Mouse (Mus musculus): ENCODE data around the gene Atp13a3. TPM values are rescaled to one million over a fixed set of nuclear protein-coding genes. Genes with fewer than 3 reads are reported as not detected.

Gene Atp13a3
- polyA plus RNA-seq, 2 experiments = 8.7 to 14.8 TPM

DNA sequence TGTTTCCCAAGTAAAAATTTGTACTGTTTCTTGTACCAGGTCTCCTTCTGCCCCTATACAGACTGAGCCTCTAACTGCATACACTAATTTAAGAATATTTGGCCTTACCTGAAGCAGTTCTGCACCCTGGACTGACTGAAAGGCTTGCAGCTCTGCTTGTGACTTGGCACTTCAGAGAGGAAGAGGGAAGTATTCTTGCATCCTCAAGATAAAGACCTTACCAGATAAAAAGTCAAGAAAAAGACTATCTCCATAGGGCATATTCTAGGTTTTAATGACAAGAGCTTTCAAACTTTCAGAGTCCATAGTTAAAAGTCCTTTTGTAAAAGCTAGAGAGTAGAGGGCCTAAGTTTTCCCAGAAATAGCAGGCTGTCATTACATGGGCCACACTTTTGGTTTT is 95.1 kb downstream of the Atp13a3 start, which contains the start of gene Gp5:
Gene Gp5 (minus strand): TSS at position 133 of the 400 bp plus-strand sequence.
- peak; percentile 72; the same call in 1 of the 2 replicates for ATAC-seq (ENCODE audit: insufficient read depth)

DNA sequence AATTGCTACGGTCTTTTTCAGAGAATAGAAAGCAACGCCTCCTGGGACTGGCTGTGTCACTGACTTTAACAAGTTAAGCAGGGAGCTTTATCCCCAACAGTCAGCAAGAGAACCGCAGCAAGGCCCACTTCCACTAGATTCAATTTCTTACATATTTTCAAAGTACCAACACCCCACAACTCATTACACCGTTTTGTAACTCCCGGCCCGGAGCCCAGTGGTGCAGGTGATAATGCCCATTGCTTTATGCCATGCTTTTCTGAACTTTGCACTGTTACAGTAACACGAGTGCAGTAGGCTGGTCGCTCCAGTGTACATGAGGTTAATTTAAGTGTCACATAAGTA is 95.6 kb downstream of the Atp13a3 start:
- Histone ChIP-seq H3K4me1 (replicated peaks; ENCODE audit: control insufficient read depth in 2 of 2, insufficient read depth in 2 of 2, low read length in 1 of 2) (peaks cover 8 to 18% of the 10 kb centered on the region in 2 experiments), H3K9ac (replicated peaks) (no peak overlapping the region), H3K4me3 (ENCODE audit: insufficient read depth in 1 of 2, low read depth in 2 of 2, low read length in 2 of 2) (0 out of 4 replicates have a peak overlapping the region, but pooled peaks of 1 of the 2 experiments have one; percentile 3), H3K27ac (no peak overlapping the region), H3K36me3 (replicated peaks; ENCODE audit: control insufficient read depth, insufficient read depth, low read depth) (peaks cover 3% of the 10 kb centered on the region; the same call in 1 of the 2 replicates), H3K27me3 (ENCODE audit: control insufficient read depth, insufficient read depth, low read length) (peaks cover 28% of the 10 kb centered on the region), H3K9me3 (ENCODE audit: control insufficient read depth, low read length) (no peaks in the 10 kb centered on the region), H3K4me2 (ENCODE audit: low read depth) (peak overlapping the region; percentile 67)
- DNase-seq (ENCODE audit: low read depth in 3 of 3, low spot score in 3 of 3) (no peak), ATAC-seq (ENCODE audit: insufficient read depth) (no peak)
- no peak for TF ChIP-seq EP300 (IDR thresholded peaks at IDR 0.05; ENCODE audit: low read depth)
- TF ChIP-seq CTCF (IDR thresholded peaks at IDR 0.05; ENCODE audit: low read depth) = no peak
- 17% methylated on average over 8 of the region's 8 CpGs for WGBS (ENCODE audit: insufficient replicate concordance)

More for the DNA sequence above, 95.1 kb downstream of the Atp13a3 start, which contains the start of gene Gp5:
- Histone ChIP-seq H3K4me3 (ENCODE audit: insufficient read depth in 1 of 2, low read depth in 2 of 2, low read length in 2 of 2) (peak within 1 kb of the TSS; percentile 12 to 60), H3K36me3 (replicated peaks; ENCODE audit: control insufficient read depth, insufficient read depth, low read depth) (peaks cover 5% of the 10 kb centered on the region; the same call in 1 of the 2 replicates), H3K27ac (no peak within 1 kb of the TSS), H3K9me3 (ENCODE audit: control insufficient read depth, low read length) (no peaks in the 10 kb centered on the region), H3K4me2 (ENCODE audit: low read depth) (peak within 1 kb of the TSS; percentile 67), H3K27me3 (ENCODE audit: control insufficient read depth, insufficient read depth, low read length) (peaks cover 28% of the 10 kb centered on the region), H3K4me1 (replicated peaks; ENCODE audit: control insufficient read depth in 2 of 2, insufficient read depth in 2 of 2, low read length in 1 of 2) (peaks cover 8 to 18% of the 10 kb centered on the region in 2 experiments), H3K9ac (replicated peaks) (no peak within 1 kb of the TSS)
- TF ChIP-seq EP300 (IDR thresholded peaks at IDR 0.05; ENCODE audit: low read depth) = peak; percentile 67
- TF ChIP-seq CTCF (IDR thresholded peaks at IDR 0.05; ENCODE audit: low read depth) = no peak
- DNase-seq (ENCODE audit: low read depth in 3 of 3, low spot score in 3 of 3) = peak in 2 of 3 experiments; percentile 14 to 23

DNA sequence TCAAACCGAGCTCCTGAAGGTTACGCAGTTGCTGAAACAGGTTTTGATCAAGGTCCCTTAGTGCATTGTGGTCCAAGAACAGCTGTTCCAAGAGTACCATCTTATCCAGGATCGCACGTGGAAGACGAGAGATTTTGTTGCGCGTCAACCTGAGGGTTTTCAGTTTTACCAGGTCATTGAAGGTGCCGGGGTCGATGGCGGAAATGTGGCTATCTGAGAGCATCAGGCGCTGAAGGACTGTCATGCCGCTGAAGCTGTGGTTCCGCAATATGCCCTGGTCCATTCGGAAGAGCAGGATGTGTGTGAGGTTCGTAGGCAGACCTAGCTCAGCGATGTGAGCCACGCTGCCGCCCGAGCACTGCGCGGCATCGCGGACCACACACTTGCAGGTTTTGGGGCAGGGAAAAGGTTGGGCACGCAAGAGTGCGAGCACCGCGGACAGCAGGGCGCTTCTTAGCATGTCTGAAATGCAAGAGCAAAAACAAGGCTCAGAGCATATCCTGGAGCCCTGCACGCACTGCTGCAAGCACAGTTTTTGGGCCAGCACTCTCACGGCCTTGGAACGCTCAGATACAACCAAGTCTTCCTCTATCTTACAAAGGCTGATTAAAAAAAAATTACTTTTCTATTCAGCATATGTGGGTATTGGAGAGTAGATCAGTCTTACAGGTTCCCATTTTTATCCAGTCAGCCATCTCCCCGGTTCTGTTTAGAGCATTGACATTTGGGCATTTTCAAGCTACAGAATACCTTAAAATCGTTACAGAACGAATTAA is 96.2 kb downstream of the Atp13a3 start:
- ATAC-seq (ENCODE audit: insufficient read depth) (no peak), DNase-seq (ENCODE audit: low read depth in 3 of 3, low spot score in 3 of 3) (no peak)
- Histone ChIP-seq H3K4me2 (ENCODE audit: low read depth) (peak overlapping the region; percentile 67), H3K27me3 (ENCODE audit: control insufficient read depth, insufficient read depth, low read length) (peaks cover 28% of the 10 kb centered on the region), H3K4me1 (replicated peaks; ENCODE audit: control insufficient read depth in 2 of 2, insufficient read depth in 2 of 2, low read length in 1 of 2) (peaks cover 8 to 18% of the 10 kb centered on the region in 2 experiments), H3K9ac (replicated peaks) (no peak overlapping the region; the same call in 1 of the 2 replicates), H3K4me3 (ENCODE audit: insufficient read depth in 1 of 2, low read depth in 2 of 2, low read length in 2 of 2) (peak overlapping the region; percentile 12 to 60), H3K9me3 (ENCODE audit: control insufficient read depth, low read length) (no peaks in the 10 kb centered on the region), H3K36me3 (replicated peaks; ENCODE audit: control insufficient read depth, insufficient read depth, low read depth) (no peaks in the 10 kb centered on the region; the same call in 1 of the 2 replicates), H3K27ac (no peak overlapping the region)
- TF ChIP-seq EP300 (IDR thresholded peaks at IDR 0.05; ENCODE audit: low read depth) (no peak), CTCF (IDR thresholded peaks at IDR 0.05; ENCODE audit: low read depth) (no peak)
- 1% methylated on average over 34 of the region's 34 CpGs for WGBS (ENCODE audit: insufficient replicate concordance)

DNA sequence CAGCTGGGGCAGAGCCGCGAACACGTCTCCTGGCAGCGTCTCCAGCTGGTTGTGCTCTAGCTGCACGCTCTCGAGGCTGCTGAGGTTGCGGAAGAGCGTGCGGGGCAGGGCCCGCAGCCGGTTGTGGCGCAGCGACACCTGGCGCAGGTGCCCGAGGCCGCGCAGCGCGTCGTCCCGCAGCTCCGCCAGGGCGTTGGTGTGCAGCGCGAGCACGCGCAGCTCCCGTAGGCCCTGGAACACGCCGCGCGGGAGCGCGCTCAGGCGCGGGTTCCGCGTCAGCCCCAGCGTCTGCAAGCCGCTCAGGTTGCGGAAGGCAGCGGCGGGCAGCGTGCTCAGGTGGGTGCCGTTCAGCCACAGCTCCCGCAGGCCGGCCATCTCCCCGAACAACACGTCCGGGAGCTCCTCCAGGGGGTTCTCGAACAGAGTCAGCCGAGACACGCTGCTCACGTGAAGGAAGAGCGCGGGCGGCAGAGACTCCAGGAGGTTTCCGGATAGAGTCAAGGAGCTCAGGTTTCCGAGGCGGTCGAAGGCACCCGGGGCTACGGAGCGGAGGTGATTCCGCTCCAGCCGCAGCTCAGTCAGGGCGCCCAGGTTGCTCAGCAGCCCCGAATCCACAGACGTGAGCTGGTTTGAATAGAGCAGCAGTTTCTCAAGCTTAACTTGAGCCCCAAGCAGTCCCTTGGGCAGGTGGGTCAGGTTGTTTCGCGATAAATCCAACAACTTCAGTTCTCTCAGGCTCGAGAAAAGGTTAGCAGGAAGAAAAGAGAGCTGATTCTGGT is 97.0 kb downstream of the Atp13a3 start:
- 0 out of 2 replicates have a peak, but pooled peaks have one; percentile 4 for TF ChIP-seq CTCF (IDR thresholded peaks at IDR 0.05; ENCODE audit: low read depth)
- TF ChIP-seq EP300 (IDR thresholded peaks at IDR 0.05; ENCODE audit: low read depth) = no peak
- peak; percentile 42; the same call in 1 of the 2 replicates for ATAC-seq (ENCODE audit: insufficient read depth)
- WGBS (ENCODE audit: insufficient replicate concordance) = under 1% methylated on average over 72 of the region's 72 CpGs
- Histone ChIP-seq H3K4me2 (ENCODE audit: low read depth) (peak overlapping the region; percentile 67), H3K9ac (replicated peaks) (peak overlapping the region; percentile 28; the same call in 1 of the 2 replicates), H3K36me3 (replicated peaks; ENCODE audit: control insufficient read depth, insufficient read depth, low read depth) (no peaks in the 10 kb centered on the region), H3K4me1 (replicated peaks; ENCODE audit: control insufficient read depth in 2 of 2, insufficient read depth in 2 of 2, low read length in 1 of 2) (peaks cover 8 to 18% of the 10 kb centered on the region in 2 experiments), H3K27me3 (ENCODE audit: control insufficient read depth, insufficient read depth, low read length) (peaks cover 28% of the 10 kb centered on the region), H3K27ac (no peak overlapping the region), H3K9me3 (ENCODE audit: control insufficient read depth, low read length) (no peaks in the 10 kb centered on the region), H3K4me3 (ENCODE audit: insufficient read depth in 1 of 2, low read depth in 2 of 2, low read length in 2 of 2) (peak overlapping the region; percentile 12 to 60)
- DNase-seq (ENCODE audit: low read depth in 3 of 3, low spot score in 3 of 3) = no peak

Data from liver, embryonic 14.5 days (tissue).